Mouse (Mus musculus): ENCODE results near the gene Dnajc11.

DNA sequence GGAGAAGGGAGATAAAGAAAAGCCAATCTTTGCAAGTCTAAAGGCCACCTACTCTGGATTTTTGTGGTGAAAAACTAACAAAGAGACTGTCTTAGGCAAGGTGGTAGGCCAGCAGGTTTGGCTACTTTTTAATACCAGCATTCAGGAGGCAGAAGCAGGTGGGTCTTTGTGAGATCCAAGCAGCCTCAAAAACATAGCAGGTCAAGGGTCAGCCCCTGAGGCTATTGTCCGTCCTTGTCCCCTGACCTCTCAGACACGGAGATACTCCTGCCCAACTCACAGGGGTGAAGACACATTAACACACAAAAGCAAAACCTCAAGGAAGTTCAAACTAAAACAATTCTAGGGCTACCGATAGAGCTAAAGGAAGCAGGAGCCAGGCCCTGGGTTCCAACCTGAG, 73.3 kb downstream of the Dnajc11 start:
- TF ChIP-seq CTCF (IDR thresholded peaks at IDR 0.05), result no peak
- no peak for TF ChIP-seq EP300 (IDR thresholded peaks at IDR 0.05)

Measured in lung, postnatal 0 days (tissue).